Mouse (Mus musculus): ENCODE results near the gene Zc3h6. TPM values are rescaled to one million over a fixed set of nuclear protein-coding genes. Genes with fewer than 3 reads are reported as not detected.

Gene Zc3h6
- polyA plus RNA-seq, 1 experiment from 2014 or later: 0.71 TPM

GRCm38 (mm10) chr2:129061456-129062059, 94.4 kb downstream of the Zc3h6 start:
- Histone ChIP-seq H3K36me3 (no peaks in the 10 kb centered on the region), H3K27me3 (peaks cover 6% of the 10 kb centered on the region; the same call in 1 of the 2 replicates), H3K27ac (no peak overlapping the region), H3K4me3 (replicated peaks) (no peak overlapping the region), H3K9me3 (replicated peaks) (no peaks in the 10 kb centered on the region), H3K4me2 (no peak overlapping the region), H3K9ac (no peak overlapping the region), H3K4me1 (replicated peaks) (peaks cover 36% of the 10 kb centered on the region)
- 66% methylated on average over 10 of the region's 10 CpGs for WGBS (ENCODE audit: insufficient replicate concordance)
- no peak for ATAC-seq (ENCODE audit: low read depth)
- no peak for DNase-seq

- H3K9me3 ChIP-seq (replicated peaks): no peaks in the 10 kb centered on the region
- peak; percentile 92 for ATAC-seq (ENCODE audit: low read depth)
- no peaks in the 10 kb centered on the region for H3K36me3 ChIP-seq
- peaks cover 20% of the 10 kb centered on the region for H3K4me1 ChIP-seq (replicated peaks)
- H3K27me3 ChIP-seq: peaks cover 4% of the 10 kb centered on the region; the same call in 1 of the 2 replicates
- H3K27ac ChIP-seq: peak within 1 kb of the TSS; percentile 6; the same call in 1 of the 2 replicates
- 3% methylated on average over 56 of the region's 62 CpGs for whole genome bisulfite sequencing (ENCODE audit: insufficient replicate concordance)
- peak within 1 kb of the TSS; percentile 98 for H3K4me2 ChIP-seq
- peak; percentile 63 for DNase-seq
- peak within 1 kb of the TSS; percentile 80 for H3K9ac ChIP-seq
- peak within 1 kb of the TSS; percentile 75 for H3K4me3 ChIP-seq (replicated peaks)
Observed at GRCm38 (mm10) chr2:129065437-129066282, 98.5 kb downstream of the Zc3h6 start, which contains the start of gene Ttl. Gene Ttl, plus strand, starts transcription at chr2:129065942.

- DNase-seq: peak; percentile 34
- no peaks in the 10 kb centered on the region for H3K36me3 ChIP-seq
- peaks cover 20% of the 10 kb centered on the region for H3K4me1 ChIP-seq (replicated peaks)
- H3K9ac ChIP-seq: peak overlapping the region; percentile 80
- no peaks in the 10 kb centered on the region for H3K9me3 ChIP-seq (replicated peaks)
- peak; percentile 64 for ATAC-seq (ENCODE audit: low read depth)
- peaks cover 4% of the 10 kb centered on the region; the same call in 1 of the 2 replicates for H3K27me3 ChIP-seq
- H3K4me2 ChIP-seq: peak overlapping the region; percentile 98
- WGBS (ENCODE audit: insufficient replicate concordance): 1% methylated on average over 20 of the region's 20 CpGs
- peak overlapping the region; percentile 75 for H3K4me3 ChIP-seq (replicated peaks)
- peak overlapping the region; percentile 6; the same call in 1 of the 2 replicates for H3K27ac ChIP-seq
Observed at GRCm38 (mm10) chr2:129066326-129066725, 99.1 kb downstream of the Zc3h6 start.

Small RNAs within 50 kb of the gene (microRNA-seq; reads per million reads assigned to microRNA genes)
- not detected for gene Gm22859

Other genes starting within 250 kb of the Zc3h6 start
- 8.4 and 10.0 TPM in 2 replicates for gene Tmem87b, start 149.3 kb upstream of the Zc3h6 start, polyA plus RNA-seq (2015; fragmentation: Nextera tagmentation; extraction: Ambion mirVana)
- gene Fbln7, start 104.4 kb upstream of the Zc3h6 start, polyA plus RNA-seq (2015; fragmentation: Nextera tagmentation; extraction: Ambion mirVana): 0.45 and 0.54 TPM in 2 replicates
- 4.2 and 4.5 TPM in 2 replicates for gene Zc3h8, start 23.3 kb upstream of the Zc3h6 start, polyA plus RNA-seq (2015; fragmentation: Nextera tagmentation; extraction: Ambion mirVana)
- gene Gm10762, start 323 bp downstream of the Zc3h6 start, polyA plus RNA-seq (2015; fragmentation: Nextera tagmentation; extraction: Ambion mirVana): 3.7 and 3.8 TPM in 2 replicates
- gene Vinac1, start 80.8 kb downstream of the Zc3h6 start, polyA plus RNA-seq (2015; fragmentation: Nextera tagmentation; extraction: Ambion mirVana): not detected in 2 replicates
- 2.1 and 2.2 TPM in 2 replicates for gene Ttl, start 98.5 kb downstream of the Zc3h6 start, polyA plus RNA-seq (2015; fragmentation: Nextera tagmentation; extraction: Ambion mirVana)
- 21.6 and 24.6 TPM in 2 replicates for gene Polr1b, start 133.6 kb downstream of the Zc3h6 start, polyA plus RNA-seq (2015; fragmentation: Nextera tagmentation; extraction: Ambion mirVana)
- gene Chchd5, start 162.3 kb downstream of the Zc3h6 start, polyA plus RNA-seq (2015; fragmentation: Nextera tagmentation; extraction: Ambion mirVana): 9.6 and 10.9 TPM in 2 replicates
- gene Slc20a1, start 231.4 kb downstream of the Zc3h6 start, polyA plus RNA-seq (2015; fragmentation: Nextera tagmentation; extraction: Ambion mirVana): 48.6 and 55.8 TPM in 2 replicates